Mouse (Mus musculus): ENCODE data around the gene Col26a1. TPM values are rescaled to one million over a fixed set of nuclear protein-coding genes. Genes with fewer than 3 reads are reported as not detected.

Gene Col26a1
- polyA plus RNA-seq, 1 experiment from 2014 or later = 13.4 TPM

DNA sequence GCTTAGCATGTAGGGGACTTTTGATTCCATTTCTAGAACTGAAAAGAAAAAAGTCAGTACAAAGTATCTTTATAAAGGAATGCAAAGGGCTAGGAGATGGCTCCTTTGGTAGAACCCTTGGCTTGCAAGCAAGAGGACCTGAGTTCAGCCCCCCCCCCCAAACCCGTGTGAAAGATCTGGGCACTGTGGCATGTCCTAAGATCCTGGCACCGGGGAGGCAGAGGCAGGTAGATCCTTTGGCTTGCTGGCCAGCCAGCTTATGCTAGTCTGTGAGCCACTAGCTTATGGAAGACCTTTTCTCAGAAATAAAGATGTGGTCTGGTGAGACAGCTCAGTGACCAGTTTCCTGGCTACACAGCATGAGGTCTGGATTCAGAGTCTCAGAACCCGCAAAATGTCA is 31.2 kb upstream of the Col26a1 start:
- H3K27ac ChIP-seq (ENCODE audit: low read length) = no peak overlapping the region
- 81% methylated on average over 3 of the region's 3 CpGs for WGBS
- no peak overlapping the region for H3K4me3 ChIP-seq (replicated peaks; ENCODE audit: low read length)
- H3K9ac ChIP-seq (ENCODE audit: low read length) = no peak overlapping the region
- H3K9me3 ChIP-seq (replicated peaks; ENCODE audit: control insufficient read depth, low read length) = no peaks in the 10 kb centered on the region
- H3K4me1 ChIP-seq (ENCODE audit: control insufficient read depth, insufficient read depth, low read length) = no peaks in the 10 kb centered on the region
- no peaks in the 10 kb centered on the region for H3K27me3 ChIP-seq (ENCODE audit: control insufficient read depth, insufficient read depth, low read length)
- ATAC-seq (ENCODE audit: insufficient read depth, low FRiP score) = no peak
- H3K36me3 ChIP-seq (ENCODE audit: control insufficient read depth, insufficient read depth, low read length) = peaks cover 4% of the 10 kb centered on the region; the same call in 1 of the 2 replicates
- no peak overlapping the region for H3K4me2 ChIP-seq (ENCODE audit: low read depth, low read length)

DNA sequence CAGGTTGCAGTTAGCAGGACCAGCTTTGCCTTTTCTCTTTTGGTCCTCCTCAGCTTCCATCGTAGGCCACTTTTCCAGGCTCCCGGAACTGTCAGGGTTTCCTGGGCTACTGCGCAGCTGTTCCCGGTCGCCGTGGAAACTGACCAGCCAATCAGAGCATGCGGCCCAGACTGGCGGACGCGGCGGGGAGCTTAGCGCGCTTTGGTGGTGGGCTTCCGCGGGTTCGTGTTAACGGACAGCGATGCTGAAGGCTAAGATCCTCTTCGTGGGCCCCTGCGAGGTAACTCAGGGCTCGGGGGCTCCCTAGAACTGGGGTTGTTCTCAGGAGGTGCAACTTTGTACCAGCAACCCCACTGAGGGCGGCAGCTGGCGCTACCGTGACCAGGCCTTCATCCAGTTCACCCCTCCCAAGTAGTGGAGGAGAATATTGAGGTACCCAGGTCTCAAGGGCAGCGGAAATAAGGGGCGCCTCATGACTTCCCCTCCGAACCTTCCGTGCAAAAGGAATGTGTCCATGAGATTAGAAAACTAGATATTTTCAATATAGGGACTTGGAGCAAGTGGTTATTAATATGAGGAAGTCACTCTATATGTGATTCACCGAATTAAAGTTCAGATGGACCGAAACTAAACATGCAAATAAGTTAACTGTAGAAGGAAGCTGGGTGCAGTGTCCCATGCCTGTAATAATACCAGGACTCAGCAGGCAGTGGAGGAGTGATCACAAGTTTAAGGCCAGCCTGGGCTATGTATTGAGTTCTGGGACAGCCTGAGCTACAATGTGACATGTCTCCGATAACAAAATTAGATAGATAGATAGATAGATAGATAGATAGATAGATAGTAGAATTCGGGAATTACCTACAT is 25.2 kb upstream of the Col26a1 start, which contains the start of gene Ift22:
Gene Ift22 (plus strand): TSS at position 160 of the 867 bp plus-strand sequence.
- peaks cover 4% of the 10 kb centered on the region; the same call in 1 of the 2 replicates for H3K36me3 ChIP-seq (ENCODE audit: control insufficient read depth, insufficient read depth, low read length)
- ATAC-seq (ENCODE audit: insufficient read depth, low FRiP score) = peak; percentile 94; the same call in 1 of the 2 replicates
- H3K27me3 ChIP-seq (ENCODE audit: control insufficient read depth, insufficient read depth, low read length) = no peaks in the 10 kb centered on the region
- H3K9me3 ChIP-seq (replicated peaks; ENCODE audit: control insufficient read depth, low read length) = no peaks in the 10 kb centered on the region
- H3K4me3 ChIP-seq (replicated peaks; ENCODE audit: low read length) = peak within 1 kb of the TSS; percentile 88
- H3K4me2 ChIP-seq (ENCODE audit: low read depth, low read length) = peak within 1 kb of the TSS; percentile 75
- 0 out of 2 replicates have a peak, but pooled peaks cover 6% of the 10 kb centered on the region for H3K4me1 ChIP-seq (ENCODE audit: control insufficient read depth, insufficient read depth, low read length)
- H3K27ac ChIP-seq (ENCODE audit: low read length) = 0 out of 2 replicates have a peak within 1 kb of the TSS, but pooled peaks have one; percentile 6
- peak within 1 kb of the TSS; percentile 84 for H3K9ac ChIP-seq (ENCODE audit: low read length)
- WGBS = 8% methylated on average over 32 of the region's 32 CpGs

DNA sequence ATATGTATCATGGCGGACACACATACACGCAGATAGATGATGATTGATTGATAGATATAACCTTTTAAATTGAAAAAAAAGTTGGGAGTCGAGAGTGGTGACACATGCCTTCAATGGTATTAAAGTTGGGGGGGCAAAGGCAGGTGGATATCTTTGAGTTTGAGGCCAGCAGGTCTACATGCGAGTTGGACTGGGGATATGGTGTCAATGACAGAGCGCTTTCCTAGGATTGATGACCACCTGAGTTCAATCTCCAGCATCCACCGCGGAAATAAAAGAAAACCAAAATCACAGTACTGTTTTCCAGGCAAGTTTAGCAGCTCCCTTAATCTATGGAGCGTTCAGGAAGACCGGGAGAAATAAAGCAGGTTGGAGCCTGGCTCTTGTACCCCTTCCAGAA is 24.6 kb upstream of the Col26a1 start:
- H3K27me3 ChIP-seq (ENCODE audit: control insufficient read depth, insufficient read depth, low read length) = no peaks in the 10 kb centered on the region
- 0 out of 2 replicates have a peak, but pooled peaks cover 6% of the 10 kb centered on the region for H3K4me1 ChIP-seq (ENCODE audit: control insufficient read depth, insufficient read depth, low read length)
- peak overlapping the region; percentile 88 for H3K4me3 ChIP-seq (replicated peaks; ENCODE audit: low read length)
- 37% methylated on average over 9 of the region's 9 CpGs for WGBS
- peak; percentile 6; the same call in 1 of the 2 replicates for ATAC-seq (ENCODE audit: insufficient read depth, low FRiP score)
- peaks cover 4% of the 10 kb centered on the region; the same call in 1 of the 2 replicates for H3K36me3 ChIP-seq (ENCODE audit: control insufficient read depth, insufficient read depth, low read length)
- peak overlapping the region; percentile 75 for H3K4me2 ChIP-seq (ENCODE audit: low read depth, low read length)
- H3K9ac ChIP-seq (ENCODE audit: low read length) = peak overlapping the region; percentile 84
- no peak overlapping the region for H3K27ac ChIP-seq (ENCODE audit: low read length)
- no peaks in the 10 kb centered on the region for H3K9me3 ChIP-seq (replicated peaks; ENCODE audit: control insufficient read depth, low read length)

DNA sequence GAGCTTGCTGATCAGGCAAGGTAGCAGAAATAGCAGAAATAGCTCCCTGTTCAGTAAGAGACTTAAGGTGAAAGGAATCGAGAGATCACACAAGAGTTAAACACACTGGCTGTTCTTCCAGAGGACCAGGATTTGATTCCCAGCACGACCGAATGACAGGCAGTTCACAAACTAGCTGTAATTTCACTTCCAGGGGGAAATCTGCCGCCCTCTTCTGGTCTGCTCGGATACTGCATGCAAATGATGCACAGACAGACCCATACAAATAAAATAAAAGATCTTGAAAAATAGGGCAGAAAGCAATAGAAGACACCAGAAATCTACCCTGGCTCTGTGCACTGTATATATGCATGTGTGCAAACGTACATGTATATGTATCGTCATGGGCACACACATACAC is 22.6 kb upstream of the Col26a1 start:
- ATAC-seq (ENCODE audit: insufficient read depth, low FRiP score) = no peak
- no peak overlapping the region for H3K4me3 ChIP-seq (replicated peaks; ENCODE audit: low read length)
- H3K9ac ChIP-seq (ENCODE audit: low read length) = no peak overlapping the region
- H3K4me1 ChIP-seq (ENCODE audit: control insufficient read depth, insufficient read depth, low read length) = 0 out of 2 replicates have a peak, but pooled peaks cover 6% of the 10 kb centered on the region
- WGBS = 52% methylated on average over 7 of the region's 7 CpGs
- H3K27ac ChIP-seq (ENCODE audit: low read length) = no peak overlapping the region
- no peaks in the 10 kb centered on the region for H3K9me3 ChIP-seq (replicated peaks; ENCODE audit: control insufficient read depth, low read length)
- no peaks in the 10 kb centered on the region for H3K27me3 ChIP-seq (ENCODE audit: control insufficient read depth, insufficient read depth, low read length)
- no peak overlapping the region for H3K4me2 ChIP-seq (ENCODE audit: low read depth, low read length)
- H3K36me3 ChIP-seq (ENCODE audit: control insufficient read depth, insufficient read depth, low read length) = no peaks in the 10 kb centered on the region

DNA sequence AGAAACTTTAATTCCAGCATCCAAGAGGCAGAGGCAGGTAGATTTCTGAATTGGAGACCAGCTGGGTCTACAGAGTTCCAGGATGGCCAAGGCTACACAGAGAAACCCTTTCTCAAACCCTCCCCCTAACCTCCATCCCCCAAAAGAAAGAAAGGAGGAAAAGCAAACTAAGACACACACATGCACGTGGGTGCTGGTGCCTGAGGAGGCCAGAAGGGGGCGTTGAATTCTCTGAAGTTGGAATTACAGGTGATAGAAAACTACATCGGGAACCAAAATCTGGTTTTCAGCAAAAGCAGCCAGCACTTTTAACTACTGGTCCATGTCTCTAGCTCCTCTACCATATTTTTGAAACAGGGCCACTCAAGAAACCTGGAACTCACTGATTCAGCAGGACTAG is 21.6 kb upstream of the Col26a1 start:
- ATAC-seq (ENCODE audit: insufficient read depth, low FRiP score) = no peak
- 57% methylated on average over 3 of the region's 3 CpGs for WGBS
- H3K4me2 ChIP-seq (ENCODE audit: low read depth, low read length) = no peak overlapping the region

DNA sequence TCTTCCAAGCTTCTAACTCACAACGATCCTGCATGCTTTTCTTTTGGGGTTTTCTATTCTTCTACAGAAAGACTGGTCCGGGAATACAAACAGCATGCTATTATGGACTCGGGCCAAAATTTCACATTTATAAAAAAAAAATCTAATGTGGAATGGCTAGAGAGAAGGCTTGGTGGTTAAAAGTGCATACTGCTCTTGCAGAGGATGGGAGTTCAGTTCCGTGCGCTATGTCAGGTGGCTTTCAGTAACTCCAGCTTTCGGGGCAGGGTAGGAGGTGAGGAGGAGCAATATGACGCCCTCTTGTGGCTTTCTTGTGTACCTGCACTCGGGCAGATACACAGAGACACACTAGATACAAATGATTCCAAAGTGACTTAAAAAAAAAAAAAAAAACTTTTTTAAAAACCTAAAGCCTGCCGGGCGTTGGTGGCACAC is 12.5 kb upstream of the Col26a1 start:
- Histone ChIP-seq H3K4me1 (ENCODE audit: control insufficient read depth, insufficient read depth, low read length) (0 out of 2 replicates have a peak, but pooled peaks cover 3% of the 10 kb centered on the region), H3K9me3 (replicated peaks; ENCODE audit: control insufficient read depth, low read length) (no peaks in the 10 kb centered on the region), H3K9ac (ENCODE audit: low read length) (no peak overlapping the region), H3K27ac (ENCODE audit: low read length) (no peak overlapping the region), H3K27me3 (ENCODE audit: control insufficient read depth, insufficient read depth, low read length) (no peaks in the 10 kb centered on the region), H3K4me2 (ENCODE audit: low read depth, low read length) (0 out of 2 replicates have a peak overlapping the region, but pooled peaks have one; percentile 13), H3K36me3 (ENCODE audit: control insufficient read depth, insufficient read depth, low read length) (no peaks in the 10 kb centered on the region), H3K4me3 (replicated peaks; ENCODE audit: low read length) (no peak overlapping the region)
- 45% methylated on average over 10 of the region's 10 CpGs for whole genome bisulfite sequencing
- ATAC-seq (ENCODE audit: insufficient read depth, low FRiP score) = no peak

More for the DNA sequence above, 21.6 kb upstream of the Col26a1 start:
- no peak overlapping the region for H3K27ac ChIP-seq (ENCODE audit: low read length)
- H3K4me1 ChIP-seq (ENCODE audit: control insufficient read depth, insufficient read depth, low read length) = 0 out of 2 replicates have a peak, but pooled peaks cover 6% of the 10 kb centered on the region
- H3K36me3 ChIP-seq (ENCODE audit: control insufficient read depth, insufficient read depth, low read length) = no peaks in the 10 kb centered on the region
- H3K9me3 ChIP-seq (replicated peaks; ENCODE audit: control insufficient read depth, low read length) = no peaks in the 10 kb centered on the region
- no peaks in the 10 kb centered on the region for H3K27me3 ChIP-seq (ENCODE audit: control insufficient read depth, insufficient read depth, low read length)
- H3K9ac ChIP-seq (ENCODE audit: low read length) = no peak overlapping the region
- H3K4me3 ChIP-seq (replicated peaks; ENCODE audit: low read length) = no peak overlapping the region

DNA sequence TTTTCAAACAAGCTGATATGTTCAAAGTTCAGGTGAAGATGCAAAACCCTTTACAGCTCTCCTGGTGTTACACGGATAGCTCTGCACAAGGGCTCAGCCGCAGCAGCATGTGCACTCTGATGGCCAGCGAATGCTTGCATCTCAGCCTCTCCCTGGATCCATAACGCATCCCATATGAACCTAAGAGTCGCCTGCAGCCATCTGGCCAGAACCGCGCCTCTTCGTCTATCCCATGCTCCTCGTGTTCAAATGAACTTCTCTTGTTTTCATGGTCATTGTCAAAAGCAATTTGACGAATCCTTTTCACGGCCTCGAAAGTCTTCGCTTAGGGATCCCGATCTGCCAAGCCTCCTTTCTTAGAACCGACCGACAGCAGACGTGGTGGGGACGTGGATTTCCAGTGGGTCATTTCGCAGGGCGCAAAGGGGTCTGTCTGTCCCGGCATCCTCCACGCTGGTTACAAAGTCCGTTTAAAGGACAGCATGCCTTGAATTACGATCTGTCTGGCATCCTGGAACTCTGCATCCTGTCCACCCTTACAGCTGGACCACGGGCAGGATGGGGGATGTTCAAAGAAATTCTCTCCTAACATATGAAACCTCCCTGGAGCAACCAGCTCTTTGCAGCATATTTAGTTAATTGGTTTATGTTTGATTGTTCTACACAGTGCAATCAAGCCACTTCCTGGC is 12.0 kb upstream of the Col26a1 start:
- Histone ChIP-seq H3K36me3 (ENCODE audit: control insufficient read depth, insufficient read depth, low read length) (no peaks in the 10 kb centered on the region), H3K9ac (ENCODE audit: low read length) (no peak overlapping the region), H3K4me2 (ENCODE audit: low read depth, low read length) (0 out of 2 replicates have a peak overlapping the region, but pooled peaks have one; percentile 13), H3K27me3 (ENCODE audit: control insufficient read depth, insufficient read depth, low read length) (no peaks in the 10 kb centered on the region), H3K4me3 (replicated peaks; ENCODE audit: low read length) (no peak overlapping the region), H3K27ac (ENCODE audit: low read length) (no peak overlapping the region), H3K9me3 (replicated peaks; ENCODE audit: control insufficient read depth, low read length) (no peaks in the 10 kb centered on the region), H3K4me1 (ENCODE audit: control insufficient read depth, insufficient read depth, low read length) (0 out of 2 replicates have a peak, but pooled peaks cover 3% of the 10 kb centered on the region)
- no peak for ATAC-seq (ENCODE audit: insufficient read depth, low FRiP score)
- 51% methylated on average over 25 of the region's 25 CpGs for WGBS

DNA sequence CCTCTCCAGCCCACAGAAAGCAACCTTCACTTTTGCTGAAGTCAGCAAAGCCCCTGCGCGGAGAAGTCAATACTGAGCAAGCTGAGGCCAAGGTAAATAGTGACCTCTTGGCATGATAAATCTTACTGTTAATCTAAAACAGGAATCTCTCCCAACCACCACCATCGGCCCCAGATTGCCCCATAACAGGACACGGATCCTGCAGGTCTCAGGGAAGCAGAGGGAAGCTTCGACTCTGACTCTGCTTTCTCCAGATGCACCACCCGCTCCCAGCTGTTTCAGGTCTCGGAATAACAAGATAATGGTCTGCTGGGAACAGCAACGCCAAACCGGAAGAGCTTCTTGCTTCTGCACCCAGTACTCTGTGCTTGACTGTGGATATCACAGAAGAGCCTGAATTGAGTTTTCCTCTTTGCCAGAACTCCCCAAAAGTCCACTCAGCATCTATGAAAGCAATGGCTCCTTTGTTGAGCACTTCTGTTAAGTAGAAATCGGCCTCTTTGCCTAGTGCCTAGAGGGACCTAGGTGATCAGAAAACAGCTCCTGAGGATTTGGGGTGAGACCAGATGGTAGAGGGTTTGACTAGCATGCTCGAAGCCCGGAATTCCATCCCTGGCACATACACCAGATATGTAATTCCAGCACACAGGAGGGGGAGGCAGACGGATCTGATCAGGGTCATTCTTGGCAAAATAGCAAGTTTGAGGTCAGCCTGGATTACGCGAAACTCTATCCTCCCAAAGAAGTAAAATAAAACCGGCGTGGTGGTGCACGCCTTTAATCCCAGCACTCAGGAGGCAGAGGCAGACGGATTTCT is 5.7 kb upstream of the Col26a1 start:
- Histone ChIP-seq H3K36me3 (ENCODE audit: control insufficient read depth, insufficient read depth, low read length) (no peaks in the 10 kb centered on the region), H3K4me3 (replicated peaks; ENCODE audit: low read length) (no peak overlapping the region), H3K9me3 (replicated peaks; ENCODE audit: control insufficient read depth, low read length) (no peaks in the 10 kb centered on the region), H3K9ac (ENCODE audit: low read length) (no peak overlapping the region), H3K27me3 (ENCODE audit: control insufficient read depth, insufficient read depth, low read length) (0 out of 2 replicates have a peak, but pooled peaks cover 3% of the 10 kb centered on the region), H3K4me2 (ENCODE audit: low read depth, low read length) (no peak overlapping the region), H3K4me1 (ENCODE audit: control insufficient read depth, insufficient read depth, low read length) (peaks cover 3% of the 10 kb centered on the region; the same call in 1 of the 2 replicates), H3K27ac (ENCODE audit: low read length) (0 out of 2 replicates have a peak overlapping the region, but pooled peaks have one; percentile 35)
- no peak for ATAC-seq (ENCODE audit: insufficient read depth, low FRiP score)
- 43% methylated on average over 19 of the region's 19 CpGs for WGBS

Data from stomach, embryonic 16.5 days (tissue).